Mouse (Mus musculus): ENCODE results near the gene Urad.

DNA sequence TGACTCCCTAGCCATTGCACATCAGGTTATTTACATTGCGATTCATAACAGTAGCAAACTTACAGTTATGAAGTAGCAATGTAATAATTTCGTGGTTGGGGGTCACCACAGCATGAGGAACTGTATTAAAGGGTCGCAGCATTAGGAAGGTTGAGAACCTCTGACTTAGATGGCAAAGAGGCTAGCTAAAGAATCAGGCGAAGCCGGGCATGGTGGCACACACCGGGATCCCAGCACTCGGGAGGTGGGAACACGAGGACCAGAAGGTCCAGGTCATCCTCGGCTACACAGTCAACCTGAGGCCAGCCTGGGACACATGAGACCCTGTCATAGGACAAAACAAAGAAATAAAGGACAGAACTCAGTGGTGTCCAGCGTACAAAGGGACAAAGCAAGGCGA is 7.7 kb upstream of the Urad start:
- no peak for TF ChIP-seq POLR2A (IDR thresholded peaks at IDR 0.05; ENCODE audit: low read depth, low read length)
- no peak for TF ChIP-seq CTCF (IDR thresholded peaks at IDR 0.05; ENCODE audit: extremely low read depth, insufficient read depth, insufficient read length, insufficient replicate concordance)

Measured in spleen, adult 2 months (tissue).